7 mouse cellular contexts compared by ENCODE assay signal in the genomic region with DNA sequence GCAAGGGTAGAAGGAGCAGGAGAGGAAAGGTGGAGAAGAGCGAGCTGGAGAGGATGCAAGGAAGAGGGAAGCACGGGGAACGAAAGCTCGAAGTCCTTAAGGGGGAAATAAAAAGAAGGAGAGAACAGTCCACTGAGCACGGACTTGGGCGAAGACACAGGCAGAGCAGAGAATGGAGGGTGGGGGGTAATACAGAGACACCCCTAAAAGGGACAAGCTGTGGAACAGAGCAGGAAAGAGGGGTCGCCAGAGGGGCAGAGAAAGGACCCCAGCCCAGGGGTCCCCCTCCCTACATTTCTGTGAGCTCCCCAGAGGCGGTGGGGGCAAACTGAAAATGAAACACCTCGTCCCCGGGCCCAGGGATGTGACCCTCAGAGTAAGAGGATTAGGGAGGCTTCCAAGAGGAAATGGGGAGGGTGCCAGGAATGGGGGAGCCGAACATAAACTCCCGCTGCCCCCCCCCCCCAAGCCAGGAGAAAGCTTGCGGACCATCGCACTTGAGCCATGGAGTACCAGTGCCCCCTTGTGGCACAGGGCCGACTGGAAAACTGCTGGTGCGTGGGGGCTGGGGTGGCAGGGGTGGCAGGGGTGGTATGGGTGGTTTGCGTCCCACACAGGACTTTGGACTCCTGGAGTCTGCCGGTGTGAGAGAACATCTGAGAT.
DNase-seq lines count a peak whose midpoint lies in the region; TF ChIP-seq lines count a peak whose summit lies in the region.

No protein-coding gene starts in this region.

- no peaks in the 10 kb centered on the region for H3K9me3 ChIP-seq in E14TG2a.4 (ENCODE audit: low read length)
- H3K9me3 ChIP-seq in hindbrain, embryonic 10.5 days: no peaks in the 10 kb centered on the region

- H3K4me3 ChIP-seq in E14TG2a.4 (replicated peaks; ENCODE audit: low read length): no peak overlapping the region
- 0 out of 2 replicates have a peak overlapping the region, but pooled peaks have one; percentile 10 for H3K4me3 ChIP-seq in embryonic fibroblast, embryonic 13.5 days (ENCODE audit: insufficient read depth, low read length)
- peak overlapping the region; percentile 39 for H3K4me3 ChIP-seq in hindbrain, embryonic 10.5 days

- WGBS in hindbrain, embryonic 10.5 days: 27% methylated on average over 18 of the region's 18 CpGs

- peak; percentile 22 for TF ChIP-seq CTCF in E14TG2a.4 (conservative IDR thresholded peaks at IDR 0.05; ENCODE audit: low read length)
- TF ChIP-seq CTCF in embryonic fibroblast, embryonic 13.5 days (IDR thresholded peaks at IDR 0.05; ENCODE audit: borderline replicate concordance, insufficient read depth, low read length): peak; percentile 80

- TF ChIP-seq POLR2A in embryonic fibroblast, embryonic 13.5 days (IDR thresholded peaks at IDR 0.05; ENCODE audit: low read depth, low read length): no peak

- H3K36me3 ChIP-seq in E14TG2a.4 (ENCODE audit: insufficient read depth, low read length): no peaks in the 10 kb centered on the region
- no peaks in the 10 kb centered on the region for H3K36me3 ChIP-seq in hindbrain, embryonic 10.5 days

- peak; percentile 56 for DNase-seq in adrenal gland, adult 2 months
- peak; percentile 56 for DNase-seq in hindbrain, embryonic 10.5 days (ENCODE audit: low spot score)
- DNase-seq in layer of hippocampus, postnatal 36 days: peak; percentile 30 to 50
- peak; percentile 62 for DNase-seq in lung, postnatal 36 days
- peak; percentile 47 for DNase-seq in retina, postnatal 7 days (ENCODE audit: low read depth, low spot score)

- H3K27ac ChIP-seq in embryonic fibroblast, embryonic 13.5 days (ENCODE audit: insufficient read depth, low read length): no peak overlapping the region
- peak overlapping the region; percentile 78 for H3K27ac ChIP-seq in hindbrain, embryonic 10.5 days

- peaks cover 80% of the 10 kb centered on the region for H3K27me3 ChIP-seq in E14TG2a.4 (ENCODE audit: insufficient read depth, low read length)
- peaks cover 90% of the 10 kb centered on the region for H3K27me3 ChIP-seq in hindbrain, embryonic 10.5 days (ENCODE audit: insufficient read depth, poor library complexity, severe bottlenecking)

- peaks cover 11% of the 10 kb centered on the region for H3K4me1 ChIP-seq in E14TG2a.4 (replicated peaks; ENCODE audit: low read depth, low read length)
- no peaks in the 10 kb centered on the region for H3K4me1 ChIP-seq in embryonic fibroblast, embryonic 13.5 days (ENCODE audit: control insufficient read depth, insufficient read depth, low read length)
- peaks cover 12% of the 10 kb centered on the region for H3K4me1 ChIP-seq in hindbrain, embryonic 10.5 days (replicated peaks)
